Comparison of ENCODE assay signal across 18 mouse cellular contexts in genomic region chr11:67075036-67075435, GRCm38 (mm10). TPM values are rescaled to one million over a fixed set of nuclear protein-coding genes. Genes with fewer than 3 reads are reported as not detected.
DNase-seq lines count a peak whose midpoint lies in the region; ATAC-seq lines count a peak whose summit lies in the region.
"Had no signal": no experiment of that assay in that cellular context is flagged by ENCODE, and none has a peak within 500 bp of the region (broad histone marks: within the 10 kb centered on the region; RNA-seq: fewer than 3 reads in every experiment).

No protein-coding gene starts in this region.

- peak; percentile 38 to 59 for DNase-seq in cerebellum, postnatal 10 days
- no peak for DNase-seq in cerebellum, postnatal 36 days
- no peak for DNase-seq in intestine, embryonic 14.5 days (ENCODE audit: low spot score)
- DNase-seq in embryonic facial prominence, embryonic 10.5 days (ENCODE audit: low spot score) = no peak
- DNase-seq in midbrain, embryonic 14.5 days = peak; percentile 22
- DNase-seq in neural tube, embryonic 10.5 days (ENCODE audit: extremely low spot score, low spot score) = no peak
- DNase-seq in B cell, adult 2 months = no peak
- DNase-seq: adrenal gland, adult 8-10 months; cerebellum, adult 18-20 months; gastrocnemius, postnatal 14 days; kidney, adult 11 months; kidney, postnatal 14 days; right cerebral cortex, adult 18-20 months; thymus, adult 18-20 months had no signal

- H3K27ac ChIP-seq in intestine, embryonic 14.5 days (ENCODE audit: low read depth) = peak overlapping the region; percentile 54; the same call in 1 of the 2 replicates
- H3K27ac ChIP-seq in intestine, embryonic 16.5 days (ENCODE audit: low read length) = no peak overlapping the region
- peak overlapping the region; percentile 24; the same call in 1 of the 2 replicates for H3K27ac ChIP-seq in embryonic facial prominence, embryonic 10.5 days (replicated peaks)
- H3K27ac ChIP-seq in midbrain, embryonic 14.5 days (replicated peaks; ENCODE audit: low read depth, low read length) = no peak overlapping the region
- H3K27ac ChIP-seq: hindbrain, embryonic 13.5 days; liver, embryonic 14.5 days had no signal

- no peak overlapping the region for H3K9ac ChIP-seq in intestine, embryonic 14.5 days (ENCODE audit: low read length)
- H3K9ac ChIP-seq in intestine, embryonic 16.5 days (ENCODE audit: low read depth, low read length) = no peak overlapping the region; the same call in 1 of the 2 replicates
- H3K9ac ChIP-seq in midbrain, embryonic 14.5 days (replicated peaks; ENCODE audit: low read length) = no peak overlapping the region
- H3K9ac ChIP-seq: hindbrain, embryonic 13.5 days; liver, embryonic 14.5 days had no signal

- H3K4me3 ChIP-seq in intestine, embryonic 14.5 days (ENCODE audit: low read depth, low read length) = no peak overlapping the region
- H3K4me3 ChIP-seq in intestine, embryonic 16.5 days (ENCODE audit: low read length) = no peak overlapping the region
- H3K4me3 ChIP-seq in embryonic facial prominence, embryonic 10.5 days = no peak overlapping the region
- H3K4me3 ChIP-seq in midbrain, embryonic 14.5 days (replicated peaks; ENCODE audit: low read depth, low read length) = no peak overlapping the region
- H3K4me3 ChIP-seq: hindbrain, embryonic 13.5 days had no signal

- 0 out of 2 replicates have a peak, but pooled peaks cover 2% of the 10 kb centered on the region for H3K4me1 ChIP-seq in intestine, embryonic 14.5 days (replicated peaks; ENCODE audit: control insufficient read depth, insufficient read depth, low read length)
- no peaks in the 10 kb centered on the region for H3K4me1 ChIP-seq in intestine, embryonic 16.5 days (ENCODE audit: control insufficient read depth, insufficient read depth, low read length)
- peaks cover 8% of the 10 kb centered on the region for H3K4me1 ChIP-seq in embryonic facial prominence, embryonic 10.5 days
- 0 out of 2 replicates have a peak, but pooled peaks cover 3% of the 10 kb centered on the region for H3K4me1 ChIP-seq in midbrain, embryonic 14.5 days (ENCODE audit: control insufficient read depth, insufficient read depth, low read length)

- H3K36me3 ChIP-seq in intestine, embryonic 14.5 days (ENCODE audit: control insufficient read depth, insufficient read depth, low read length) = no peaks in the 10 kb centered on the region
- H3K36me3 ChIP-seq in intestine, embryonic 16.5 days (ENCODE audit: control insufficient read depth, insufficient read depth, low read length) = no peaks in the 10 kb centered on the region
- no peaks in the 10 kb centered on the region for H3K36me3 ChIP-seq in embryonic facial prominence, embryonic 10.5 days (replicated peaks)
- H3K36me3 ChIP-seq in midbrain, embryonic 14.5 days (ENCODE audit: control insufficient read depth, insufficient read depth, low read length) = no peaks in the 10 kb centered on the region
- H3K36me3 ChIP-seq: hindbrain, embryonic 13.5 days had no signal

- H3K9me3 ChIP-seq in intestine, embryonic 14.5 days (ENCODE audit: control insufficient read depth, low read length) = no peaks in the 10 kb centered on the region
- no peaks in the 10 kb centered on the region for H3K9me3 ChIP-seq in intestine, embryonic 16.5 days (ENCODE audit: control insufficient read depth, low read length)
- no peaks in the 10 kb centered on the region for H3K9me3 ChIP-seq in embryonic facial prominence, embryonic 10.5 days
- H3K9me3 ChIP-seq in midbrain, embryonic 14.5 days (ENCODE audit: control insufficient read depth, low read length) = no peaks in the 10 kb centered on the region
- H3K9me3 ChIP-seq: hindbrain, embryonic 13.5 days had no signal

- no peak for ATAC-seq in intestine, embryonic 14.5 days (replicated peaks; ENCODE audit: low FRiP score, low TSS enrichment, low read depth)
- no peak for ATAC-seq in intestine, embryonic 16.5 days
- ATAC-seq in midbrain, embryonic 14.5 days (ENCODE audit: low FRiP score, low TSS enrichment) = no peak
- ATAC-seq: lung, postnatal 0 days had no signal

- WGBS in intestine, embryonic 14.5 days = 30% methylated on average over 3 of the region's 3 CpGs
- 26% methylated on average over 3 of the region's 3 CpGs for WGBS in intestine, embryonic 16.5 days
- WGBS in embryonic facial prominence, embryonic 10.5 days = 27% methylated on average over 3 of the region's 3 CpGs
- 11% methylated on average over 3 of the region's 3 CpGs for WGBS in midbrain, embryonic 14.5 days

- H3K4me2 ChIP-seq in intestine, embryonic 14.5 days (ENCODE audit: low read length) = no peak overlapping the region
- H3K4me2 ChIP-seq in intestine, embryonic 16.5 days (ENCODE audit: low read depth, low read length) = no peak overlapping the region
- no peak overlapping the region for H3K4me2 ChIP-seq in midbrain, embryonic 14.5 days (ENCODE audit: low read length)
- H3K4me2 ChIP-seq: hindbrain, embryonic 13.5 days had no signal

- H3K27me3 ChIP-seq in intestine, embryonic 14.5 days (replicated peaks; ENCODE audit: control insufficient read depth, insufficient read depth, low read length) = no peaks in the 10 kb centered on the region
- no peaks in the 10 kb centered on the region for H3K27me3 ChIP-seq in intestine, embryonic 16.5 days (replicated peaks; ENCODE audit: control insufficient read depth, insufficient read depth, low read length)
- no peaks in the 10 kb centered on the region for H3K27me3 ChIP-seq in embryonic facial prominence, embryonic 10.5 days (replicated peaks; ENCODE audit: low read depth, poor library complexity, severe bottlenecking)
- no peaks in the 10 kb centered on the region for H3K27me3 ChIP-seq in midbrain, embryonic 14.5 days (ENCODE audit: control insufficient read depth, insufficient read depth, low read length)
- H3K27me3 ChIP-seq: hindbrain, embryonic 13.5 days had no signal

RNA-seq across cellular contexts. Expression of gene Myh3, which starts 3.1 kb away (rescaled TPM):
- 0.30 and 0.46 TPM in 2 replicates for polyA plus RNA-seq in intestine, embryonic 14.5 days (2014; fragmentation: Nextera tagmentation; extraction: Ambion mirVana)
- polyA plus RNA-seq in intestine, embryonic 16.5 days (2015; fragmentation: Nextera tagmentation; extraction: Ambion mirVana) = 0.50 and 1.1 TPM in 2 replicates
- polyA plus RNA-seq in embryonic facial prominence, embryonic 10.5 days (2016; fragmentation: Nextera tagmentation; extraction: Ambion mirVana) = 0.21 and 0.30 TPM in 2 replicates
- 0.12 and 0.18 TPM in 2 replicates for polyA plus RNA-seq in midbrain, embryonic 14.5 days (2014; fragmentation: Nextera tagmentation; extraction: Ambion mirVana)

RNA-seq across cellular contexts. Expression of gene Sco1, which starts 22.6 kb away (rescaled TPM):
- polyA plus RNA-seq in intestine, embryonic 14.5 days (2014; fragmentation: Nextera tagmentation; extraction: Ambion mirVana) = 18.1 and 20.4 TPM in 2 replicates
- polyA plus RNA-seq in intestine, embryonic 16.5 days (2015; fragmentation: Nextera tagmentation; extraction: Ambion mirVana) = 17.7 and 18.6 TPM in 2 replicates
- polyA plus RNA-seq in embryonic facial prominence, embryonic 10.5 days (2016; fragmentation: Nextera tagmentation; extraction: Ambion mirVana) = 23.7 and 26.4 TPM in 2 replicates
- 11.3 and 13.1 TPM in 2 replicates for polyA plus RNA-seq in midbrain, embryonic 14.5 days (2014; fragmentation: Nextera tagmentation; extraction: Ambion mirVana)

RNA-seq across cellular contexts. Expression of gene Adprm, which starts 22.6 kb away (rescaled TPM):
- polyA plus RNA-seq in intestine, embryonic 14.5 days (2014; fragmentation: Nextera tagmentation; extraction: Ambion mirVana) = 25.3 and 28.2 TPM in 2 replicates
- 20.8 and 22.1 TPM in 2 replicates for polyA plus RNA-seq in intestine, embryonic 16.5 days (2015; fragmentation: Nextera tagmentation; extraction: Ambion mirVana)
- polyA plus RNA-seq in embryonic facial prominence, embryonic 10.5 days (2016; fragmentation: Nextera tagmentation; extraction: Ambion mirVana) = 30.4 and 32.6 TPM in 2 replicates
- 29.3 and 36.6 TPM in 2 replicates for polyA plus RNA-seq in midbrain, embryonic 14.5 days (2014; fragmentation: Nextera tagmentation; extraction: Ambion mirVana)

RNA-seq across cellular contexts. Expression of gene Tmem220, which starts 50.1 kb away (rescaled TPM):
- 1.1 and 1.2 TPM in 2 replicates for polyA plus RNA-seq in intestine, embryonic 14.5 days (2014; fragmentation: Nextera tagmentation; extraction: Ambion mirVana)
- polyA plus RNA-seq in intestine, embryonic 16.5 days (2015; fragmentation: Nextera tagmentation; extraction: Ambion mirVana) = 3.4 and 4.6 TPM in 2 replicates
- 0.69 and 1.2 TPM in 2 replicates for polyA plus RNA-seq in embryonic facial prominence, embryonic 10.5 days (2016; fragmentation: Nextera tagmentation; extraction: Ambion mirVana)
- polyA plus RNA-seq in midbrain, embryonic 14.5 days (2014; fragmentation: Nextera tagmentation; extraction: Ambion mirVana) = 0.30 and 0.50 TPM in 2 replicates

Comparison
In these comparisons a context has a peak if more than half of its experiments do, and no peak if none do; other contexts are left out.
1. DNase-seq: peak in cerebellum, postnatal 10 days (2 of 2) and midbrain, embryonic 14.5 days (single experiment); none in cerebellum, postnatal 36 days (0 of 2), intestine, embryonic 14.5 days (single experiment), embryonic facial prominence, embryonic 10.5 days (single experiment), neural tube, embryonic 10.5 days (single experiment) and B cell, adult 2 months (0 of 2).
2. H3K27ac ChIP-seq: peak in intestine, embryonic 14.5 days (single experiment) and embryonic facial prominence, embryonic 10.5 days (single experiment); none in intestine, embryonic 16.5 days (single experiment) and midbrain, embryonic 14.5 days (single experiment).